Mouse (Mus musculus): ENCODE measurements around the gene Ndst4.

Ndst4 gene

DNA sequence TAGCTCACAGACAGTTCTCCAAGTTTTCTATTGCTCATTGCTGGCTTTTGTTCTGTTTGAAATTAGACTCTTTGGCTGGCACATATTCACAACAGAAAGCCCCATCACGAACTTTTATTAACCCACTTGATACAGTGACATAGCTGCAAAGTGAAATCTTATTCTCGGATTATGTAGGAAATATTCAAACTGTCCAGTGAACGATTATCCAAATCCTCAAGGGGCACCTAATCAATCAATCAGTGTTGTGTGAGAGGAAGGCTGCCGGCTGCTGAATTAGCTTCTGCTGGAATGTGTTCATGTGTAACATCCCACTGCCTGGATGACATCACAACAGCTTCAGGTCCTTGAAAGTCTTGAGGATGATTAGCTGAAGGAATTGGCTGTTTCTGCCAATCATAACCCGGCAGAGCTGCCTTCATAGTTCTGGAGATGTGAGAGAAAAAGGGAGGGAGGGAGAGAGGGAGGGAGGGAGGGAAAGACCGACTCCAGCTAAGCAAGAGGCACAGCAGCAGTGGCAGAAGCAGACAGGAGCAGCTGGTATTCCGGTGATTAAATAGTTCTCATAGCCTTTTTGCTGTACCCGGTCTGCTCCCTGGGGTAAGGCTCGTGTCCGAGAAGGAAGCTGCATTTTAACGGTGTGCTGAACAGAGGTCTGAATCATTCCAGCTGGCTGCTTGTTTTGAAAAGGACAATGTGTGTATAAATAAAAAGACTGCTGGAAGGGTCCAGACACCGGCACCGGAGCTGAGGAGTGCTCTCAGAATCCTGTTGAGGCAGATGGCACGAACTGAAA is at the start of gene Ndst4:
Gene Ndst4 (plus strand): TSS at position 476 of the 796 bp plus-strand sequence.
- no peak for DNase-seq (ENCODE audit: low spot score)

GRCm38 (mm10) chr3:125397443-125397842 is 6.4 kb upstream of the Ndst4 start:
- no peak for DNase-seq (ENCODE audit: low spot score)

- DNase-seq (ENCODE audit: low spot score) = no peak
Observed at GRCm38 (mm10) chr3:125406456-125406855, 2.6 kb downstream of the Ndst4 start.

DNA sequence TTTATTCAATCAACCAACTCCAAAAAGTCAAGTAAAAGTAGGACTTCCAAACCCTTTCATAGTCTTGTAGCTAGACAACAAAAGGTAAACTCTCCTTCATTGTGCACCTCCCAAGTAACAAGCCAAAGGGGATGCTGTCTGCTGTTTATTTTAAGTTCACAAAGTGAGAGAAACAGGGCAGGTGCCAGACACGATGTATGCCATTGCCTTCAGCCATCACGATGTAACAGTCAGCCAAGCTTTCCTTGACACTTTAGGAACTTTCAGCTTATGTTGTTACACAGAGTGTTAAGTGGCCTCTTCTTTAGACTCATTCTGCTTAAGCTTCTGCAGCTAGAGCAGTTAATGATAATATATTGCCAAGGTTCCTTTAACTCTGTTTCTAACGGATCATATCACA is 3.1 kb downstream of the Ndst4 start:
- DNase-seq (ENCODE audit: low spot score) = no peak

GRCm38 (mm10) chr3:125466894-125467652 is 63.2 kb downstream of the Ndst4 start:
- DNase-seq (ENCODE audit: low spot score) = no peak

DNA sequence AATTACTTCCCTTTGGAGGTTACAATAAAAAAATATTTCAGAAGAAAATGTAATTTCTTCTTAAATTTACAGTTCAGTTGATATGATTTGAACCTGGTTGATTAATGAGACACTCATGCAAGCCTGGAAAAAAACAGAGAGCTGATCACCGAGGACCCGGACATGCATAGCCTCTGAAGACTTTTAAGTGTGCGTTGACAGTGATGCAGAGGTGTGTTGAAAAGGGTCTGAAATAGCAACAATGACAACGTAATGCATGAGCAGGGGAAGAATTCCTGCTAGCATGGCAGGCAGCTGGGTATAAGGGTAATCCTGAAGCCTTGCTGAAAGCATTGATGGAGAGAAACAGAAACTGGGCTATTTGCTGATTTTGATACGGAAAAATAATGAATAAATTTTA is 106.2 kb downstream of the Ndst4 start:
- DNase-seq (ENCODE audit: low spot score) = no peak

GRCm38 (mm10) chr3:125533371-125533770 is 129.5 kb downstream of the Ndst4 start:
- DNase-seq (ENCODE audit: low spot score) = no peak

GRCm38 (mm10) chr3:125570602-125571001 is 166.7 kb downstream of the Ndst4 start:
- no peak for DNase-seq (ENCODE audit: low spot score)

- DNase-seq (ENCODE audit: low spot score) = no peak
Observed at GRCm38 (mm10) chr3:125632233-125632632, 228.4 kb downstream of the Ndst4 start.

DNA sequence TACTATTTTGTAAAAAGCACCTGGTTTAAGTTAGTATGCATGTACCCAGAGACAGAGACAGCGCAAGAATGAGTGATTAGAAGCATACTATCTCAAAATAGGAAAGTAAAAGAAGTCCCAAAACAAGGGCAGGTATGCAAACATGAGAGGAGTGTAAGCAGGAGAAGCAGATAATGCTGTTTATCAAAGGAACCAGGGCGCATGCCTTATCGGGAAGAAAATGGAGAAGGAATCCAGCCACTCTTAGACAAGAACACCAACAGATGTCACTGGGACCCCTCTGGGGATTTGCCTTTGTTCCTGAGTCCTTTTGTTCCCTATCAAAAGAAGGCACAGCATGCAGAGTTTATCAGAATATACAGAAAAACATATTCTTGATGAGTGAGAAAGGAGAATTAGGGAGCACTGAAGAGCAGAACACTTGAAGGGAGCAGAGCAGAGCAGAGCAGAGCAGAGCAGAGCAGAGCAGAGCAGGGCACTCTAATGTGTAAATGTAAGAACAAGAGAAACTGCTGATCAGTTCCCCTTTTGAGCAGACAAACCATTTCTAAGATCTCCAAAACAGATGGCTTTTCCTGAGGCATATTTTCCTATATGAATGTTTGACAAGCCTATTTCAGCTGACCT is 251.2 kb downstream of the Ndst4 start:
- DNase-seq (ENCODE audit: low spot score) = no peak

- no peak for DNase-seq (ENCODE audit: low spot score)
Observed at GRCm38 (mm10) chr3:125660114-125660717, 256.3 kb downstream of the Ndst4 start.

GRCm38 (mm10) chr3:125660884-125661532 is 257.1 kb downstream of the Ndst4 start:
- no peak for DNase-seq (ENCODE audit: low spot score)

- no peak for DNase-seq (ENCODE audit: low spot score)
Observed at GRCm38 (mm10) chr3:125673997-125674794, 270.3 kb downstream of the Ndst4 start.

DNA sequence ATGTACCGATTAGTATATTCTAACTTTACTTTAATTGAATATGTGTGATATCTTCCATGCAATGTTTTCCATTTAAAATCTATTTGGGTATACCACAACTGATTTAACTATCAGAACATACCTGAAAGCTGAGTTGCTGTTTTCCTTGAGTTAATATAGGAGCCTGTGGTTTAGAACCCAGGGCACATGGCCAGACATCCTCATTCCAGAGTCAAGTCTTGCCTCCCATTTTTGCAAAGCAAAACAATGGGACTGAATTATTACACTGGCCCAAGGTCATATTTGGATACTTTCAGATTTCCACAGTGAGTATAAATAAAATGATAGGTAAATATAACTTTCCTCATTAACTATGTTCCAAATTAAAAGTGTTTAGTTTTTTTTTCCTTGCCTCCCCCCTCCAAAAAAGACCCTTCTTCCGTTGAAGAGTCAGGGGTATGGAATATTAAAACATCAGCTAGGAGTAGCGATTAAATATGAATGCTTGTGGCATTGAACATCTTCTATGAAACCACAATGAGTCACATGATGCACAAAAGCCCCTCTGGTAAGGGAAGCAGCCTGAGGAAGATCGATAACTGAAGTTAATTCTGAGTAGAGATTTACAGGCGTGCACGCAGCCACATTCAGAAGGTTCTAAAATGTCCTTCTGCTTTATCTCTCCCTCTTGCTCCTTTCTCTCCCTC is 271.5 kb downstream of the Ndst4 start:
- no peak for DNase-seq (ENCODE audit: low spot score)

DNA sequence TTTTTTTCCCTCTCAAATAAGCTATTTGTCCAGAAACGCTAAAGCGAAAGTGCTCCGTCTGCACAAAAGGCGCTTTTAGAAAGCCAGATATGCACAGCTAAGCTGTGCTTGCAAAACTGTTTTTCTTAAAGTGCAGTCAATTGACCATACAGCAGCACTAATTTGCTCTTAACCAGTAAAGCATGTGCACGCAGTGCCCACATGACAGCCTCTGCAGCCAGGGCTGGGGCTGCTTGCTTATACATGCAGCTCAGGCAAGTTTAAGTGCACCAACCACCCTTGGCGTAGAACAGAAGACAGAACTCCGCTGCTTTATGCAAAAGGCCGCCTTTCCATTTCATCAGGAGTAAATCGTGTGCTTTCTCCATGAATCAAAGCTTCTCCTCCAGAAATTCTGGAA is 275.0 kb downstream of the Ndst4 start:
- no peak for DNase-seq (ENCODE audit: low spot score)

GRCm38 (mm10) chr3:125683460-125684230 is 279.8 kb downstream of the Ndst4 start:
- DNase-seq (ENCODE audit: low spot score) = no peak

DNA sequence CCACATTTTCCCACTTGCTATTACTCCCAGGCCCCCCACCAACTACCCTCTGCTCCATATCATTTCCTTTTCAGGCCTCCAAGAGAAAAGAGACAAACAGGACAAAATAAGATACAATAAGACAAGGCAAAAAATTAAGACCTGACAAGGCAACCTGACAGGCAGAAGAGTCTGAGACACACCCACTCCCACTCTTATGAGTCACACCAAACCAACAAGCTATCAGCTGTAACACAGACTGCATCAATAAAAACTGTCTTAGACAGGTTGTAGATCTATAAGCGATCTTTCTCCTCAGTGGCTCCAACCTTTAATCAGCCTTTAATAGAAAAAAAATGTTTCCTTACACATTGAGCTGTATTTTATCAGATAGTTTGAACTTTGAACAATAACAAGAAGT is 280.7 kb downstream of the Ndst4 start:
- no peak for DNase-seq (ENCODE audit: low spot score)

DNA sequence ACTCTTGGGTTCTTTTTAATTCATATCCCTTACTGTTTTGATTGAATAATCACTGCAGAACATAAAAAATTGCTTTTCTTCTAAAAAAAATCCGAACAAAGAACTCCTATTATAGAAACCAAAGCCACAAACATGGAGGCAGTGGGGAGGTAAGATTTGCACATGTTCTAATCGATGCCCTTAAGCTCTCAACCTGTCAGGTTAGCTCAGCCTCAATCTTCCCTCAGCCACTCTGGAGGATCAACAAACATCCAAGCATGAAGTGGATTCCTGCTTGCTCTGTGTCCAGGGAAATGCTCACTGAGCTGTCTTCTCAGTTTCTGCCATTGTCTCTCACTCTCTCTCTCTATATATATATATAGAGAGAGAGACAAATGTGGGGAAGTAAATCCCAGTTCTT is 283.7 kb downstream of the Ndst4 start:
- no peak for DNase-seq (ENCODE audit: low spot score)

GRCm38 (mm10) chr3:125690948-125691347 is 287.1 kb downstream of the Ndst4 start:
- DNase-seq (ENCODE audit: low spot score) = no peak

DNA sequence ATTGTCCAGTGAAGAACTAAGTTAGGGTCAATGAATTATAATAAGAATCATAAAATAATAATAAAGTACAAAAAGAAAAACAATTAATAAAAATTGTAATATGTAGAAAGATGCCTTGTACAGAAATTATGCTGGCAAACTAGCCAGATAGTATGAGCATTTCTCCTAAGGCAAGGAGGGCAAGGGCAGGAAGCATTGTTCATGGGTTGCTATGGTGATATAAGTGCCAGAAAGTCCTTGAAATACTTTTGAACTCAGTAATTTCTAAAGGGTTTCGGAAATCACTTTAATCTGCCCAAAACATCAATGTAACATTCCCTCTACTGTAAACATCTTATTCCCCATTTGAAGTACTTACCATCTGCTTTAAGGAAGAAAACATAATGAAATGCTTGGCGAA is 319.1 kb downstream of the Ndst4 start:
- DNase-seq (ENCODE audit: low spot score) = no peak
